Mouse (Mus musculus) WW6 (cell line): ENCODE data around the gene Pop5.

Experiments
- DNase-seq: peaks from one replicate; pipeline ENCODE4 v3.0.0-alpha.2; 2013; ENCODE audit warnings: low read depth, low spot score

The Pop5 gene

GRCm38 (mm10) chr5:115215273-115216185 is 20.1 kb upstream of the Pop5 start:
- DNase-seq: no peak

- DNase-seq: no peak
Measured at GRCm38 (mm10) chr5:115217998-115218397, 17.6 kb upstream of the Pop5 start.

GRCm38 (mm10) chr5:115220931-115221640 is 14.6 kb upstream of the Pop5 start:
- DNase-seq: no peak

GRCm38 (mm10) chr5:115222485-115222884 is 13.2 kb upstream of the Pop5 start:
- no peak for DNase-seq

DNA sequence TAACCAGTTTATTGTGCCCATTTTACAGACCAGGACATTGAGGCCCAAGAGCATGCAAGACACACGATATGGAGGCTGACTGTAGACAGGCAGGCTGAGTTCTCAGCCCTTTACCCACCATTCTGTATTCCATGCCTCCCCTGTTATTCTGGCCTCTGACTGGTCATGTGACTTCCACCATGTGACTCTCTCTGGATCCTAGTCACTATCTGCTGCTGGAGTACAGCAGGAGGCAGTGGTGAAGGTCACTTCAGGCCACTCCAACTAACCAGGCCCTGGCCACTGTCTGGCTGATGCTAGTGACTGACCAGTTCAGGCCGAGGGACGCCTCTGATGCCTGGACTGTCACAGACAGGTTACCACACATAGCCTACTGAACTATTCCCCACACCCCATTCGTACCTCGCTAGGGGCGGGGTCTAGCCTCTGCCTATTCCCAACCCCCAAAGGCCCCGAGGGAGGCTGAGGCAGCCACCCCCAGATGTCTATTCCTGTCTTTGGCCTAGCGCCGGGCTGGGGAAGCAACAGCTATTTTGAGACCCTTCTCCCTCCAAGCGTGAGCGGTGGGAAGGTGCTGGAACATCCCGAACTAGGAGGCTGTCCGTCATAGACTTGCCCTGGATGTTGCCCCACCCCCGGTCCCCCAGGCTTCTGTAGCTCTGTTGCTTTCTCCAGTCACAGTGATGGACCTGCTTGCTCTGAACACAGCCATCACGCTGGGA is 4.6 kb upstream of the Pop5 start:
- no peak for DNase-seq

GRCm38 (mm10) chr5:115231552-115232120 is 4.0 kb upstream of the Pop5 start:
- no peak for DNase-seq

DNA sequence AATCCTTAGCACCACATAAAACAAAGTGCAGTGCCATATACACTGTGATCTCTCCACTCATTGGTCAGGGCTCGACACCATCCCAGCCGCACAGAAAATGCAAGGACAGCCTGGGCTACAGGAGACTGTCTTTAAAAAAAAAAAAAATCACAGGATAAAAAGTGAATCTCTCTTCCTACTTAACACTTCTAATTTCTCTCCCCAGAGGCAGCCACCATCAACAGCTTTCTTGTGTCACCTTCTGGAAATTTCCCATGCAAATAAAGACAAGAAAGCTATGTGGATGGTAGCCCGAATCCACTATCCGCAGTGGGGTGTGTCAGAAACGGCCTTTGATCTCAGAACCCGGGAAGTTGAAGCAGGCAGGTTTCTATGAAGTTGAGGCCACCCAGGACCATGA is 3.1 kb upstream of the Pop5 start:
- DNase-seq: no peak

DNA sequence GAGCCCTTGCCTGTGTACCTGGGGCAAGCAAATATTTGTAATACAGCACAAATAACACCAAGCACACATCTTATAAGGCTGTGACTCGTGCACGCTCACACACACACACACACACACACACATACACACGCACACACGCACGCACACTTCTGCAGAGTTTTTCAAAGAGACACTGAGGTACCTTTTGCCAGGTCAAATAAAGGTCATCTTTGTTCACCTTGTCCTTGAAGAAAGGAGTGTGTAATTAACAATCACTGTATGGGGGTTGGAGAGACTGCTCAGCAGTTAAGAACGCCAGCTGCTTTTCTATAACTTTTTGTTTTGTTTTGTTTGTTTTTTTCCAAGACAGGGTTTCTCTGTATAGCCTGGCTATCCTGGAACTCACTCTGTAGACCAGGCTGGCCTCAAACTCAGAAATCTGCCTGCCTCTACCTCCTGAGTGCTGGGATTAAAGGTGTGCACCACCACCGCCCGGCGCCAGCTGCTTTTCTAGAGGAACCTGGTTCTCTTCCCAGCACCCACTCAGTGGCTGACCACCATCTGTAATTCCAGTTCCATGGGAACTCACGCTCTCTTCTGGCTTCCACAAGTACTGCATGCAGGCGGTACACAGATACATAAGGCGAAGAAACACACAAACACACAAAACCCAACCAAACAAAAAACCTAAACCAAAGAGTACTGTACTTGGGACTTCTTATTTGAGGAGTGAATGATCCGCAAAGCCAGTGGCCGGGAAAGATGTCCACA is 2.4 kb upstream of the Pop5 start:
- DNase-seq: no peak

DNA sequence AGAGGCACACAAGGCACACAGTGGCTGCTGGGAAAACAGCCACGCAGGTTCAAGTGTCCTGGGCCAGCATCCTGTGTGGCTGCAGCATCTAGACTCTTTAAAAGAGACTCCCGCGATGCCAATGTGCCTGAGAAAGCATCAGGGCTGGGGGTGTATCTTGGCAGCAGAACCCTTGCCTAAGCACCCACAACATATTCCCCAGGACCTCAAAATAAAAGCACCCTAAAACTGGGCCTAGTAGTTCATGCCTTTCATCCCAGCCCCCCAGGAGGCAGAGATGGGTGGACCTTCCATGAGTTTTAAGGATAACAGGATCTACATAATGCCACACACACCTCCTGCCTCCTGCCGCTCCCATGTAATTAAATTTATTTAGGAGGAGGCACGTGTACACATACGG is 1.1 kb upstream of the Pop5 start:
- DNase-seq: no peak

DNA sequence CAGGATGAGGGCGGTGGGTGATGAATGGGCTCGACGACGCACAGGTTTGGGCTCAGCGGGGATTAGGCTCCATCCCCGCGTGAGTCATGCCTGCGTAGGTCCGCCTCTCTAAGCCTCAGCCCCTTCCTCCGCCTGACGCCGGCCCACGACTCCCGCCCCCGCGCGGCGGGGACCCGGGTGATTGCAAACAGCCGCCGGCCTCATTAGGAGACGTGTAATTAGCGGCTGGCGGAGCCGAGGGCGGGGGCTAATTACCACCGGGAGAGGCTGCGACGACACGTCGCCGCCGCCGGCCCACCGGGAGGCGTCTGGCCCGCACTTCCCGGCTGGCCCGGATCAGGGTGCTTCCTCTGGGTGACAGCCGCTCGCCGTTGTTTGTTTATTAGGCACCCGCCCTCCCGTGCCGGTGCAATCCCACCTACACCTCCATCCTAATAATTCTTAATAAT is 289 bp upstream of the Pop5 start:
- DNase-seq: no peak

- DNase-seq: peak; percentile 76
Measured at GRCm38 (mm10) chr5:115237803-115238728, 2.4 kb downstream of the Pop5 start.

GRCm38 (mm10) chr5:115238729-115239195 is 3.1 kb downstream of the Pop5 start:
- DNase-seq: no peak

DNA sequence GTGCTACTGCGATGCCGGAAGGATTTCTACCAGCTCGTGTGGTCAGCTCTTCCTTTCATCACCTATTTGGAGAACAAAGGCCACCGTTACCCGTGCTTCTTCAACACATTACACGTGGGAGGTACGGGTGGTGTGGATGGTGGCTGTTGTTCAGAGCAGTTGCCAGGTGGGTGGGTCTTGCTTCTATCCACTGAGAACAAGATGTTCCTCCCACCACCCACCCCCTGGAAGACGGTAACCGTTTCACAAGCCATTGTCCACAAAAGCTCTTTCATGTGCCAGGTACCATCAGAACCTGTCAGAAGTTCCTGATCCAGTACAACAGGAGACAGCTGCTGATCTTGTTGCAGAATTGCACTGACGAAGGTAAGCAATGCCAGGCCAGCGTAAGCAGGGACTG is 4.6 kb downstream of the Pop5 start:
- DNase-seq: no peak

DNA sequence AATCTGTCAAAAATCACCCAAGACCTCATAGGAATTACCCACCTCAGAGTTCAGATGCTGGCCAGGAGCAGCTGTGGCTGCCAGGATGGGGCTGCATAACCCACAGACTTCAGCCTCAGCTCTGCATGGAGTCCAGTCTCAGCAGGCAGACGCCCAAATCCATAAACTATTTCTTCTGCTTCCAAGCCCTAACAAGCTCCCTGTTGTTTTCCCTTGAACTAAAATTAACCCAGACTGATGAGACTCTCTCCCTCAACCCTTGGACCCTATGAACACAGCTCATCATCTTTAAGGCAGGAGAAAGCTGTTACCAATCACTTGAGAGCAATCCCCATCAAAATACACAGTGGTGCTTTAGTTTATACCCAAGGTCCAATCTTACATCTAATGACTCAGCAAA is 19.8 kb downstream of the Pop5 start:
- DNase-seq: no peak

DNA sequence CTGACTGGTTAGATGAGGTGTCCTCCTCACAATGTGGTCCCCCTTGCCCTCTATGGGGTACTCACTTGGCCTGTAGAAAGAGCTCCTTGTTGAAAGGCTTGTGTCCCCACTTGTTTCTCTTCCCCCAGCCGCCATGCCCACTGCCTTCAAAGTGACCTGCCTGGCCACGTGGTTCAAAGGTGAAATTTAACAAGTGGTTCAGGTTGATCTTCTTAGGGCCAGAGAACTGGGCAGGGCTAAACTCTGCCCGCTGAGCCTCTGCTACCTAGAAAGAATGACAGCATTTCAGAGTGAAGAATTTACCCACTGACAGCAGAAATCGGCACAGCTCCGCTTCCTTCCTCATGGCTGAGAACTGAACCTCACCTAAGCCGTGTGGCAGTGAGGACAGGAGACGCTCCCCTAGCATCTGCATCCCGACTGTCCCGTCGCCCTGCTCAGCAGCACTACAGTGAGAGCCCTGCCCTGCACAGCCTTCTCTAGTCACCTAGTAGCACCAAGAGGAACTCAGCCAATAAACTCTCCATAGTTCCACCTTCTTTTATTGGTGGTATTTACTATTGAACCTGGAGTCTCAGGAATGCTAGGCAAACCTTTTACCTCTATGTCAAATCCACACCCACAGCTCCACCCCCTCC is 21.4 kb downstream of the Pop5 start:
- DNase-seq: no peak

DNA sequence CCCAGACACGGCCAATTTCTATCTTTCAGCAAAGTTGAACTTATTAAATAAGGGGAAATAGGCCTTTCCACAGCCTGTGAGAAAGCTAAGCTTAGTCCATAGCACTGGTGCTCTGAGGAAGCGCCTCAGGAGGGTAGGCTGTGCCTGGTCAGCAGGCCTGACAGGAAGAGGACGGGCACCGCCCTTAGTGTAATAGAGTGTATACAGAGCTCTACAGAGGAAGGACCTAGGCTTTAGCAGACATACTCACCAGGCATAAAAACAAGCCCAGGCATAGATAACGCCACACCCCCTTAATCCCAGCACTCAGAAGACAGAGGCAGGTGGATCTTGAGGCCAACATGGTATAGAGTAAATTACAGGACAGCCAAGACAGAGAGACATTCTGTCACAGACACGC is 24.7 kb downstream of the Pop5 start:
- no peak for DNase-seq

DNA sequence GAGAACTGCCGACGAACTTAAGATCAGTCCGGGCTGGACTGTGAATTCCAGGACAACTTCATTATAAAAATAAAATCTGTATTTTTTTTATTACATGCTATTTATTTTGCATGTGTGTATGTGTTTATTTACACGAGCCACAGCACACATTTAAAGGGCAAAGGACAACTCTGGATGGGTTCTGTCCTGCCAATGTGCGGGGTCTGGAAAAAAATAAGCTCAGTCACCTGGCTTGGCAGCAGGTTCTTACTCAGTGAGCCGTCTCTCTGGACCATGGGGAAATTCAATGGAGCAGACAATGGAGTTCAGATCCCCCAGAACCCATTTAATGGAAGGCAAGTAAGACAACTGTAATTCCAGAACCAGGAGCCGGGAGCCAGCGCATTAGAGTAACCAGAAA is 25.5 kb downstream of the Pop5 start:
- no peak for DNase-seq

- no peak for DNase-seq
Measured at GRCm38 (mm10) chr5:115261880-115262279, 26.2 kb downstream of the Pop5 start.

GRCm38 (mm10) chr5:115262502-115263291 is 27.1 kb downstream of the Pop5 start:
- no peak for DNase-seq
